Mouse (Mus musculus): Measurements from ENCODE around the gene Trim9.

DNA sequence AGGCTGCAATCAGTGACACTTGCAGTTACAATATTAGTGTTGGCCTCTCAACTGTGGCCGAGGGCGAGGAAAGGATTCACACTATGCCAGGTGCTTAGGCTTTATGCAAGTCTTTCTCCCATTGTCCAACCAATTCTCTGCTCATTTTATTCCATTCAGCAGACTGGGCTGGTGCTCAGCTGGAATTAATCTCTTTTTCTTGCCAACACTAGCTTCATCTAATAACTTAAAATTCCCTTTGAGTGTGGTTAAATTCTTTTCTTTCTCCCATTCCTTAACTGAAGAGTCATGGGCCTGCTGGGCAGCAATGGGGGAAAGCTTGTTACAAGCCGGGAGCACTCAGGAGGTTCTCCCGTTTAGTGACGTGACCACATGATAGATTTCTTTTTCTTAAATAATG, 61.9 kb downstream of the Trim9 start:
- TF ChIP-seq POLR2A (IDR thresholded peaks at IDR 0.05; ENCODE audit: low read depth, low read length) (no peak), CTCF (IDR thresholded peaks at IDR 0.05; ENCODE audit: borderline replicate concordance, insufficient read depth, low read length) (no peak)
